Mouse (Mus musculus) small intestine, adult 2 months (tissue): ENCODE measurements around the gene Gimap7. TPM values are rescaled to one million over a fixed set of nuclear protein-coding genes. Genes with fewer than 3 reads are reported as not detected.

Source experiments
- H3K27ac ChIP-seq: fragments of 200-500 bp; 2 replicates; pipeline ENCODE4 v1.5.1; 2012; ENCODE audit warnings: low read depth, low read length, control low read depth, inconsistent platforms; ENCODE audit not compliant: insufficient read depth
- H3K27me3 ChIP-seq: fragments of 200-500 bp; 2 replicates; pipeline ENCODE4 v1.6.1; 2012; ENCODE audit warnings: mild to moderate bottlenecking, moderate library complexity, low read length, inconsistent platforms; ENCODE audit not compliant: control insufficient read depth, insufficient read depth
- H3K36me3 ChIP-seq: fragments of 200-500 bp; 2 replicates; pipeline ENCODE4 v1.6.1; 2012; ENCODE audit warnings: mild to moderate bottlenecking, low read length, control low read depth, inconsistent platforms; ENCODE audit not compliant: control insufficient read depth, insufficient read depth
- H3K4me1 ChIP-seq: fragments of 200-500 bp; 2 replicates; pipeline ENCODE4 v1.6.1; 2012; ENCODE audit warnings: low read length, inconsistent platforms, mixed read lengths; ENCODE audit not compliant: control insufficient read depth, insufficient read depth, insufficient read length
- H3K4me3 ChIP-seq: fragments of 200-500 bp; 2 replicates; pipeline ENCODE4 v1.5.1; 2012; ENCODE audit warnings: low read depth, mild to moderate bottlenecking, control low read depth, inconsistent platforms, low read length, moderate library complexity
- CTCF ChIP-seq: fragments of 200-500 bp; IDR thresholded peaks from 2 replicates; pipeline ENCODE4 v1.5.1; 2012; ENCODE audit warnings: low read depth, mild to moderate bottlenecking, control low read depth, inconsistent platforms, low read length, moderate library complexity, mixed read lengths; ENCODE audit not compliant: insufficient replicate concordance, insufficient read length; ENCODE audit errors: extremely low read depth
- POLR2A ChIP-seq: fragments of 200-500 bp; IDR thresholded peaks from 2 replicates; pipeline ENCODE4 v1.6.1; 2012; ENCODE audit warnings: low read depth, mild to moderate bottlenecking, control low read depth, inconsistent platforms, low read length, moderate library complexity
- WGBS: fragments of 180-500 bp; shearing (Covaris S2); methylation state at CpG from one replicate; pipeline ENCODE4 v1.1.7; 2018; 5-methylcytosine and 5-hydroxymethylcytosine counted together
- polyA plus RNA-seq: library from polyadenylated mRNA; depleted of rRNA; stranded (reverse); fragments of >200 nt; gene quantifications from 2 replicates; pipeline ENCODE4 v1.2.3, GENCODE M21; 2012; rRNA removed

The Gimap7 gene
- polyA plus RNA-seq, 1 experiment: 2.5 TPM

- Histone ChIP-seq H3K36me3 (0 out of 2 replicates have a peak, but pooled peaks cover 2% of the 10 kb centered on the region), H3K27ac (no peak overlapping the region), H3K4me1 (peaks cover 10% of the 10 kb centered on the region), H3K27me3 (no peaks in the 10 kb centered on the region), H3K4me3 (no peak overlapping the region)
- TF ChIP-seq POLR2A (no peak), CTCF (no peak)
- WGBS: 37% methylated on average over 7 of the region's 7 CpGs
These were observed 45.3 kb downstream of the Gimap7 start for GRCm38 (mm10) chr6:48763567-48764270.

GRCm38 (mm10) chr6:48764496-48764895 is 46.1 kb downstream of the Gimap7 start:
- 0 out of 2 replicates have a peak, but pooled peaks cover 2% of the 10 kb centered on the region for H3K36me3 ChIP-seq
- no peak for TF ChIP-seq POLR2A
- TF ChIP-seq CTCF: no peak
- no peak overlapping the region for H3K27ac ChIP-seq
- H3K4me1 ChIP-seq: peaks cover 13% of the 10 kb centered on the region
- no peak overlapping the region for H3K4me3 ChIP-seq
- WGBS: 93% methylated on average over 10 of the region's 10 CpGs
- H3K27me3 ChIP-seq: no peaks in the 10 kb centered on the region

DNA sequence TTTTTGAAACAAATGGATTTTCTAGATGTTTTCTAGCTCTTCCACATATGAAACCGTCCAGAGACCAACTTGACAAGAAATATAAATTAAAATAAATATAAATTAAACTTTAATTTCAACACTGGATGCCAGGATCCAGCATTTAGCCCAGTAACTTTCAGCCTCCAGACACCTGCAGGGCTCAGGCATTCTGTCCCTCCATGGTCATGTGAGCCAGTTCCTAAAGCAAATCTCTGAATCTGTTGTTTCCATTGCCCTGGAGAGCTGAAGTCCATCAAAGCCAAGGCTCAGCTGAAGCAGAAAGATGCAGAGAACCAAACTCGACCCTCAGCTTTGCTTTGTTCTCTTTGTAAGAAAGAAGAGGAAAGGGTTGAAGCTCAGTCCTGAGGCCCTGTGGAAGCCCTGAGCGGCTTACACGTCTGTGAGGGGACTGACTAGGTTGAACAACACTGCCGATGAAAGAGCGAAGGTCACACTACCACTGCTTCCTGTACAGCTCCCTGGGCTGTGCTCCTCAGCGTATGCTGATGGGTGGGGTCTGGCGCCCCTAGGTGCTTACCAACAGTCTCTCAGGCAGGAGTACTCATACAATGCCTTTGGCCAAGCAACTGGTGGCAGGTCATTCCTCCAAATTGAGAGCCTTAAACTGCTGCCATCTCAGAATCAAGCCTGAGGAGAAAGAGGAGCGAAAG is 49.9 kb downstream of the Gimap7 start:
- no peaks in the 10 kb centered on the region for H3K27me3 ChIP-seq
- WGBS: 36% methylated on average over 9 of the region's 9 CpGs
- TF ChIP-seq CTCF (no peak), POLR2A (no peak)
- peak overlapping the region; percentile 24; the same call in 1 of the 2 replicates for H3K4me3 ChIP-seq
- peak overlapping the region; percentile 19; the same call in 1 of the 2 replicates for H3K27ac ChIP-seq
- peaks cover 10% of the 10 kb centered on the region; the same call in 1 of the 2 replicates for H3K4me1 ChIP-seq
- 0 out of 2 replicates have a peak, but pooled peaks cover 2% of the 10 kb centered on the region for H3K36me3 ChIP-seq

DNA sequence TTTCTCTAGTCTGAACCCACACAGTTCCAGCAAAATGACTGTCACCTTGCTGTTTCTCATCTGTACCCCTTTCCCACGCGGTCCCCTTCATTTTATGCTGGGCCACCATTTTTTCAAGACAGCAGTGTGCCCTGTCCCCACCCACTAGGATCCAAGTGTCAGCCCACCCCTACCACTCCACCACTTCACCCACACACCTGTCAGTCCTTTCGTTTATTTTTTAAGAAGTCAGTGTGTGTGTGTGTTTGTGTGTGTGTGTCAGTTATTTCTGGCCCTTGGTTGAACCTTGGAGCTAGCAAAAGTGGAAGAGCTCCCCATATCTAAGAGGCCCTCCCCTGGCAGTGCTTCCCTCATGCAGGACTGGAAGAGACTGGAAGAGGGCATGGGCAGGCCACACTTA is 50.5 kb downstream of the Gimap7 start:
- Histone ChIP-seq H3K27ac (peak overlapping the region; percentile 45), H3K4me1 (peaks cover 10% of the 10 kb centered on the region; the same call in 1 of the 2 replicates), H3K4me3 (peak overlapping the region; percentile 24), H3K36me3 (0 out of 2 replicates have a peak, but pooled peaks cover 2% of the 10 kb centered on the region), H3K27me3 (no peaks in the 10 kb centered on the region)
- TF ChIP-seq POLR2A (no peak), CTCF (no peak)
- WGBS: 68% methylated on average over 3 of the region's 3 CpGs

GRCm38 (mm10) chr6:48770696-48771095 is 52.3 kb downstream of the Gimap7 start, which contains the start of gene Gimap3:
Gene Gimap3 (minus strand): TSS chr6:48770851.
- Histone ChIP-seq H3K4me1 (peaks cover 10% of the 10 kb centered on the region; the same call in 1 of the 2 replicates), H3K36me3 (no peaks in the 10 kb centered on the region), H3K4me3 (peak within 1 kb of the TSS; percentile 54), H3K27ac (peak within 1 kb of the TSS; percentile 80), H3K27me3 (no peaks in the 10 kb centered on the region)
- TF ChIP-seq CTCF: no peak
- 68% methylated on average over 3 of the region's 3 CpGs for whole genome bisulfite sequencing

- H3K27me3 ChIP-seq: no peaks in the 10 kb centered on the region
- WGBS: 6% methylated on average over 8 of the region's 8 CpGs
- H3K27ac ChIP-seq: no peak overlapping the region
- TF ChIP-seq CTCF (peak; percentile 96), POLR2A (no peak)
- no peak overlapping the region for H3K4me3 ChIP-seq
- no peaks in the 10 kb centered on the region for H3K36me3 ChIP-seq
- peaks cover 10% of the 10 kb centered on the region; the same call in 1 of the 2 replicates for H3K4me1 ChIP-seq
These were observed 53.6 kb downstream of the Gimap7 start for GRCm38 (mm10) chr6:48772030-48772429.

Other genes starting within 250 kb of the Gimap7 start
- 11.8 and 26.3 TPM in 2 replicates for gene Atp6v0e2, start 181.0 kb upstream of the Gimap7 start, polyA plus RNA-seq
- 8.7 and 12.4 TPM in 2 replicates for gene Lrrc61, start 163.8 kb upstream of the Gimap7 start, polyA plus RNA-seq
- 28.4 and 39.8 TPM in 2 replicates for gene Rarres2, start 145.8 kb upstream of the Gimap7 start, polyA plus RNA-seq
- not detected in 2 replicates for gene Gm45021, start 129.0 kb upstream of the Gimap7 start, polyA plus RNA-seq
- gene Repin1, start 124.7 kb upstream of the Gimap7 start, polyA plus RNA-seq: 8.1 and 10.2 TPM in 2 replicates
- gene Gm44965, start 124.7 kb upstream of the Gimap7 start, polyA plus RNA-seq: not detected in 2 replicates
- 1.9 and 3.1 TPM in 2 replicates for gene Zfp775, start 116.6 kb upstream of the Gimap7 start, polyA plus RNA-seq
- 0.43 and 0.96 TPM in 2 replicates for gene AI854703, start 91.9 kb upstream of the Gimap7 start, polyA plus RNA-seq
- gene Gimap8, start 71.4 kb upstream of the Gimap7 start, polyA plus RNA-seq: 0.72 and 1.5 TPM in 2 replicates
- gene Gimap9, start 42.5 kb upstream of the Gimap7 start, polyA plus RNA-seq: 0.27 and 0.62 TPM in 2 replicates
- gene Gimap4, start 34.1 kb upstream of the Gimap7 start, polyA plus RNA-seq: 4.3 and 9.3 TPM in 2 replicates
- 2.0 and 5.0 TPM in 2 replicates for gene Gimap6, start 10.4 kb upstream of the Gimap7 start, polyA plus RNA-seq
- not detected in 2 replicates for gene Gm28053, start within 50 bp of the Gimap7 start, polyA plus RNA-seq
- gene Gimap1, start 20.4 kb downstream of the Gimap7 start, polyA plus RNA-seq: 18.8 and 29.1 TPM in 2 replicates
- 4.9 and 10.2 TPM in 2 replicates for gene Gimap5, start 27.6 kb downstream of the Gimap7 start, polyA plus RNA-seq
- gene Gimap3, start 52.2 kb downstream of the Gimap7 start, polyA plus RNA-seq: 6.2 and 13.0 TPM in 2 replicates
- 52.3 and 84.3 TPM in 2 replicates for gene Tmem176a, start 122.3 kb downstream of the Gimap7 start, polyA plus RNA-seq
- gene Tmem176b, start 122.9 kb downstream of the Gimap7 start, polyA plus RNA-seq: 118 and 211 TPM in 2 replicates
- gene Aoc1, start 154.3 kb downstream of the Gimap7 start, polyA plus RNA-seq: 85.5 and 894 TPM in 2 replicates
- 0.05 TPM in 1 of 2 replicates, not detected in the other for gene 1600015I10Rik, start 211.3 kb downstream of the Gimap7 start, polyA plus RNA-seq